Mouse (Mus musculus) right cerebral cortex, postnatal 14 days (tissue): ENCODE results near the gene Kctd3.
"Not testable (repeated sequence)": the region's sequence is repeated elsewhere in the genome, so short reads cannot be mapped to it uniquely, and the experiment has no call there.

ENCODE experiments used
- DNase-seq: peaks from one replicate; pipeline ENCODE4 v3.0.0; 2022

Kctd3 gene

GRCm38 (mm10) chr1:189007239-189007979 lies at the start of gene Kctd3:
Gene Kctd3, minus strand, starts transcription at chr1:189007841.
- peak; percentile 100 for DNase-seq

- no peak for DNase-seq
Measured at GRCm38 (mm10) chr1:189057425-189057824, 49.8 kb upstream of the Kctd3 start.

- DNase-seq, result no peak
Measured at GRCm38 (mm10) chr1:189055933-189056332, 48.3 kb upstream of the Kctd3 start.

GRCm38 (mm10) chr1:189054941-189055551 lies 47.4 kb upstream of the Kctd3 start:
- no peak for DNase-seq

GRCm38 (mm10) chr1:189054191-189054590 lies 46.5 kb upstream of the Kctd3 start:
- DNase-seq, result no peak

- DNase-seq, result no peak
Measured at GRCm38 (mm10) chr1:189052189-189052588, 44.5 kb upstream of the Kctd3 start.

GRCm38 (mm10) chr1:189050122-189050521 lies 42.5 kb upstream of the Kctd3 start:
- no peak for DNase-seq

GRCm38 (mm10) chr1:189048331-189048730 lies 40.7 kb upstream of the Kctd3 start:
- no peak for DNase-seq

- DNase-seq, result no peak
Measured at GRCm38 (mm10) chr1:189047918-189048317, 40.3 kb upstream of the Kctd3 start.

GRCm38 (mm10) chr1:189046831-189047230 lies 39.2 kb upstream of the Kctd3 start:
- DNase-seq, result no peak

GRCm38 (mm10) chr1:189046301-189046700 lies 38.7 kb upstream of the Kctd3 start:
- no peak for DNase-seq

GRCm38 (mm10) chr1:189041261-189041660 lies 33.6 kb upstream of the Kctd3 start:
- DNase-seq, result no peak

GRCm38 (mm10) chr1:189039348-189039747 lies 31.7 kb upstream of the Kctd3 start:
- peak; percentile 26 for DNase-seq

- DNase-seq, result not testable (repeated sequence)
Measured at GRCm38 (mm10) chr1:189032817-189033216, 25.2 kb upstream of the Kctd3 start.

GRCm38 (mm10) chr1:189030975-189031374 lies 23.3 kb upstream of the Kctd3 start:
- DNase-seq, result no peak

GRCm38 (mm10) chr1:189028267-189028666 lies 20.6 kb upstream of the Kctd3 start:
- DNase-seq, result no peak

GRCm38 (mm10) chr1:189026885-189027284 lies 19.2 kb upstream of the Kctd3 start:
- DNase-seq, result peak; percentile 49

- DNase-seq, result no peak
Measured at GRCm38 (mm10) chr1:189023701-189024080, 16.1 kb upstream of the Kctd3 start.

GRCm38 (mm10) chr1:189022925-189023700 lies 15.5 kb upstream of the Kctd3 start:
- DNase-seq, result no peak

GRCm38 (mm10) chr1:189015372-189015771 lies 7.7 kb upstream of the Kctd3 start:
- no peak for DNase-seq

GRCm38 (mm10) chr1:189013587-189013921 lies 5.9 kb upstream of the Kctd3 start:
- no peak for DNase-seq

GRCm38 (mm10) chr1:189012846-189013586 lies 5.4 kb upstream of the Kctd3 start:
- DNase-seq, result no peak

GRCm38 (mm10) chr1:189010671-189011070 lies 3.0 kb upstream of the Kctd3 start:
- DNase-seq, result no peak
